Mouse (Mus musculus) adrenal gland, adult 2 months (tissue): ENCODE data around the gene Sik1. TPM values are rescaled to one million over a fixed set of nuclear protein-coding genes. Genes with fewer than 3 reads are reported as not detected.

ENCODE experiments used
- DNase-seq: peaks from one replicate; pipeline ENCODE4 v3.0.0; 2021
- polyA plus RNA-seq: library from polyadenylated mRNA; depleted of rRNA; stranded (reverse); fragments of >200 nt; gene quantifications from 2 replicates; pipeline ENCODE4 v1.2.3, GENCODE M21; 2012; rRNA removed
- total RNA-seq, 2 experiments: library from RNA; stranded (reverse); gene quantifications; 2 replicates each; pipeline ENCODE4 v1.2.3; 2021

The Sik1 gene
- total and polyA plus RNA-seq, 3 experiments: 48.1 to 77.1 (median 60.5) TPM

DNA sequence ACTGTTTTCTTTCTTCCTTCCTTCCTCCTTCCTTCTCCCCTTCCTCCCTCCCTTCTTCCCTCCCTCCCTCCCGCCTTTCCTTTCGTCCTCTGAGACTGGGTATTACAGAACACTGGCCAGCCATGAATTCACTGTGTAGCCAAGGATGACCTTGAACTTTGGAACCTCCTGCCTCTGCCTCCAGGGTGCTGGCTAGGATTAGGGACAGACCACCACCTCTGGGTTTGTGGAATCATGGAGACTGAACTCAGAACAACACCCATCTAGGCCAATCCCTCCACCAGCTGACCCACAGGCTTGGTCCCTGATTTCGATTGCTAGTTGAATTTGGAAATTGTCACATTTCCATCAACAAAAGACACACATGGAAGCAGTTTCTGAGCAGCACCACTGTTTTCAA, 49.1 kb downstream of the Sik1 start:
- no peak for DNase-seq

DNA sequence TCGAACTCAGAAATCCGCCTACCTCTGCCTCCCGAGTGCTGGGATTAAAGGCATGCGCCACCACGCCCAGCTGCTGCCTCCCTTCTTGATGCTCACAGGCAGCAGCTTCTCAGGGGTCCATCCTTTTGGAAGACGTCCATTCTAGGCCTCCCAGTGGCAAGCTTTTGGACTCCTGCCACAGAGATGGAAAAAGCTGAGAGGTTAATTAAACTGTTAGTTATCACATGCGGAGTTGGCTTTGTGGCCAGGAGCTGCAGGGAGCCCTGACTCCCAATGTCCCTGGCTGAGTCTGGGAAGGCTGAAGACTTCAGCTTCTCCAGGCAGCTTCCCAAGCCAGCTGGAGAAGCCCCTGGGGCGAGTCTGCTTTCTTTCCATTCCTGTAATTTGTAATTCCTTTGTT, 49.6 kb downstream of the Sik1 start:
- no peak for DNase-seq

GRCm38 (mm10) chr17:31805585-31805984, 50.0 kb downstream of the Sik1 start:
- no peak for DNase-seq

DNA sequence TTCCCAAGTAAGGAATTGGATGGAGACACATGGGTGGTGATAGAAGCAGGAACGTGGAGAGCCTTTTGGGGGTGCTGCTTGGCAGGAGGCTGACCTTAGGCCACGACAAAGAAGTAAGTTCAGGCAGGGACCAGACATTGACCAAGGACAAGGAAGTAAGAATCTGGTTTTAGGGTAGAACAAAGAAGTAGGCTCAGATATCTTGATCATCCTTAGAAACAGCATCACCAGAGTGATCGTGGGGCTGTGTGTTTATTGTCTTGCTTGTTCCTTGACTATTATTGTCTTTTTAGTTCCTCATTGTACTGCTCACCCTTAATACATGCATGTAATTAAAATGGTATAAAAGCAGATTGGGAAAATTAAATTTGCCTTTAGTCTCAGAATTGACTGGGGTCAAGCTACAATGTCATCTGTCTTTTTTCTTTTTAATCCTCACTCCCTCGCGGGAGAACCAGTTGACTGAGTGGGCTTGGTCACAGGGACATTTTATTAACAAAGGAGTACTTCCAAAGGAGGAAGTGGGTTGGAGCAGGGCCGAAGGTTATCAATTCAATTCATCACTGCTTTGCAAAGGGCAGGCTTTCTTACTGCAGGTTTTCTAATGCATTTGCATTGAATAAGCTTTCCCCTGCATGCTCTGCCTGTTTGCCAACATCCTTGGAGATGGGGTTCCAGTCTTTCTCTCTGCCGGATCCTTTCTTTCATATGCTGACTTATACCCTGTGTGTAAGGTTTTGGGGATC, 53.2 kb downstream of the Sik1 start:
- no peak for DNase-seq

- DNase-seq: no peak
Measured at GRCm38 (mm10) chr17:31800852-31801363, 54.7 kb downstream of the Sik1 start.

DNA sequence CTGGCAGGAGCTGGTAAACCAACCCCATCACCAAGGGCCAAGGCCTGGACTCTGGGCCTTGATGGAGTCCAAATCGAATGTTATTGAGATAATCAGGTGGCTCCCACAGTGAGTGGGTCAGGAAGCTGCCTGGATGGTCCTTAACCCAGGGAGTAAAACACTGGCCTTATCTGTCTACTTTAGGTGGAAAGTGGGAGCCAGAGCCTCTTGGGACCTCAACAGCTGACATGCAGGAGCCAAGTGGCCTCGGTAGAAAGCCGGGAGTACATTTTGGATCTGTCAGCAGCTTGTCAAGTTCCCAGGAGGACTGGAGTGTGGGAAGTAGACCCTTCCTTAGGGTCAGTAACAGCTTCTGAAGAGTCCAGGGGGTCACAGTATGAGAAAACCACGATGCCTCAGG, 59.7 kb downstream of the Sik1 start:
- no peak for DNase-seq

Other genes with a start within 250 kb of the Sik1 start
- 1 to 10 TPM; 6.4 to 8.1 TPM for gene Cbs, start 218.6 kb downstream of the Sik1 start, total RNA-seq
- 1.9 and 2.1 TPM in 2 replicates for gene Cbs, start 218.6 kb downstream of the Sik1 start, polyA plus RNA-seq
- 100 to 1,000 TPM; 146 to 161 TPM for gene U2af1, start 196.9 kb downstream of the Sik1 start, total RNA-seq
- gene U2af1, start 196.9 kb downstream of the Sik1 start, polyA plus RNA-seq: 12.7 and 12.8 TPM in 2 replicates
- gene Cryaa, start 178.0 kb downstream of the Sik1 start, total RNA-seq: not detected
- gene Cryaa, start 178.0 kb downstream of the Sik1 start, polyA plus RNA-seq: not detected in 2 replicates
- 10 to 100 TPM; 23.6 to 23.7 TPM for gene Rrp1b, start 180.3 kb upstream of the Sik1 start, total RNA-seq
- gene Rrp1b, start 180.3 kb upstream of the Sik1 start, polyA plus RNA-seq: 17.3 and 24.3 TPM in 2 replicates
- gene Hsf2bp, start 180.5 kb upstream of the Sik1 start, total RNA-seq: 1 to 10 TPM in 1 of 2 experiments, under 1 TPM in 1; 0.58 to 1.4 TPM
- not detected in 2 replicates for gene Hsf2bp, start 180.5 kb upstream of the Sik1 start, polyA plus RNA-seq